Mouse (Mus musculus): ENCODE measurements at regions not wholly inside any gene's neighbourhood (a gene's known extent, or its start where the extent isn't known, plus 50 kb on each side); places are given as distances from the start of the nearest gene placed in this dataset.

DNA sequence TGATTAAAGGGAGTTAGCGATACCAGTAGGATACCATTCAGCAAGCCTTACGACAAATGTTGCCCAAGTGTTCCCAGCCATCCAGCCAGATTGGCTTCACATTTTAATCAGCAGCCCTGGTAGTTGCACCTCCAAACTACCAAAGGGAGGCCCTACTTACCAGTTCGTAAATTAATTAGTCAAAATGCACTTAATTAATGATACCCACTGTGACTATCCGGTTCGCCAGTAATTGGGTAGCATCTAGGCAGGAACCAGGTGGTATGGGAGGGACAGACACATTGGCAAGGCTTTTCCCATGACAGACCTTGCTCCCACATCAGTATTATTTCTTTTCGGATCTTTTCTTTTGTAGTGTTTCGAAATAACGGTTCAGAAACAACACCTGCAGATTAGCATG is 262.0 kb upstream of the Kazn start:
- Histone ChIP-seq H3K4me1 (ENCODE audit: insufficient read depth, low read length) (peaks cover 3% of the 10 kb centered on the region; the same call in 1 of the 2 replicates), H3K9me3 (ENCODE audit: low read length) (no peaks in the 10 kb centered on the region), H3K9ac (replicated peaks; ENCODE audit: low read length) (no peak overlapping the region), H3K4me2 (ENCODE audit: low read depth, low read length) (no peak overlapping the region), H3K4me3 (ENCODE audit: low read length) (no peak overlapping the region), H3K27me3 (ENCODE audit: insufficient read depth, low read length) (no peaks in the 10 kb centered on the region), H3K27ac (no peak overlapping the region), H3K36me3 (ENCODE audit: insufficient read depth, low read length) (no peaks in the 10 kb centered on the region)
- peak; percentile 23 for DNase-seq (ENCODE audit: low spot score)
- 56% methylated on average over 8 of the region's 8 CpGs for WGBS
- TF ChIP-seq CTCF (IDR thresholded peaks at IDR 0.05; ENCODE audit: low read depth) = no peak
- no peak for ATAC-seq

GRCm38 (mm10) chr4:142500541-142500940 is 261.3 kb upstream of the Kazn start:
- H3K9me3 ChIP-seq (ENCODE audit: low read length) = no peaks in the 10 kb centered on the region
- DNase-seq (ENCODE audit: low spot score) = peak; percentile 36
- ATAC-seq = no peak
- no peak overlapping the region for H3K4me3 ChIP-seq (ENCODE audit: low read length)
- no peak overlapping the region for H3K4me2 ChIP-seq (ENCODE audit: low read depth, low read length)
- no peaks in the 10 kb centered on the region for H3K36me3 ChIP-seq (ENCODE audit: insufficient read depth, low read length)
- H3K4me1 ChIP-seq (ENCODE audit: insufficient read depth, low read length) = no peaks in the 10 kb centered on the region; the same call in 1 of the 2 replicates
- no peaks in the 10 kb centered on the region for H3K27me3 ChIP-seq (ENCODE audit: insufficient read depth, low read length)
- H3K27ac ChIP-seq = no peak overlapping the region
- no peak overlapping the region for H3K9ac ChIP-seq (replicated peaks; ENCODE audit: low read length)
- 49% methylated on average over 7 of the region's 7 CpGs for WGBS
- no peak for TF ChIP-seq CTCF (IDR thresholded peaks at IDR 0.05; ENCODE audit: low read depth)

DNA sequence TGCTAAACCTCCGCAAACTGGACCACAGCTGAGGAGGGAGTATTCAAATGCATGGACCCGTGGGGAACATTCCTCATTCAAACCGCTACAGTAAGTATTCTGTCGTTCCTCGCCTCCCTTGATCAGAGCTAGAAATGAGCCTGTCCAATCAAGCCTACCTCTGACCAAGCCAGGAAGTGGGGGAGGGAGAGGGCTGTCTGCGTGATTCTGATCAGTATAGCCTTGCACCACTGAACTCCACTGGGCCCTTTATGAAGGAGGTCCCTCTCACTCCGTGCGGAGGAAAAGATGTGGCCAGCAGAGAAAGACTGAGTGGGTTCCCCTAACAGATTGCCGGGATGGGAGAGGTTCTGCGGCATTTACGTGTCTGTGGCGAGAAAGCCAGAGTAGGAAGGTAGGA is 257.4 kb upstream of the Kazn start:
- ATAC-seq (no peak), DNase-seq (ENCODE audit: low spot score) (no peak)
- no peaks in the 10 kb centered on the region; the same call in 1 of the 2 replicates for H3K4me1 ChIP-seq (ENCODE audit: insufficient read depth, low read length)
- H3K27me3 ChIP-seq (ENCODE audit: insufficient read depth, low read length) = no peaks in the 10 kb centered on the region
- no peaks in the 10 kb centered on the region for H3K9me3 ChIP-seq (ENCODE audit: low read length)
- no peak overlapping the region for H3K9ac ChIP-seq (replicated peaks; ENCODE audit: low read length)
- no peak overlapping the region for H3K4me3 ChIP-seq (ENCODE audit: low read length)
- no peak for TF ChIP-seq CTCF (IDR thresholded peaks at IDR 0.05; ENCODE audit: low read depth)
- no peak overlapping the region for H3K4me2 ChIP-seq (ENCODE audit: low read depth, low read length)
- H3K27ac ChIP-seq = no peak overlapping the region
- no peaks in the 10 kb centered on the region for H3K36me3 ChIP-seq (ENCODE audit: insufficient read depth, low read length)
- 54% methylated on average over 12 of the region's 12 CpGs for WGBS

DNA sequence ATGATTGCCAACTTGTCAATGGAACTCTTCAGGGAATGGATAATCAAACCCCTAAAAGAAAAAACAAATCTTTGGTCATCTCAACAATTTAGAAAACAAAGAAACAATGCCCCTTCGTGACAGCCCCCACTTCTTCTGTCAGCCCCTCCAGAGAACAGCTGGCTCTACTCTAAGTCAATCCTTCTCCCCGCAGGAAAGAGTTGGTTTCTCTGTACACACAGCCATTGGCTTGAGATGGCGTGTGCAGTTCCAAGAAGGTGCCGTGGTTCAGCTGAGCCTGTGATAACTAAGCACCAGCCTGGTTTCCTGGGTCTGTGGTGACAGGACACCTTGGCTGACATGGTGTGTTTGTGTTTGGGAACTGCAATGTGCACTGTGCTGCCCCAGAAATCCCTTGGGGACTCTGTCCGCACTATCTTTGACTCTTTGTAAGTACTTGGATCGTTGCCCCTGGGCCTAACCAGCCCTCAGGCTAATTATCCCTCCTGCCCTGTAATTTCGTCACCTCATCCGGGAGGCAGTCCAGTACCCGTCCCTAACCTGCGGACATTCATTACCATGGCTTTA is 253.8 kb upstream of the Kazn start:
- Histone ChIP-seq H3K4me3 (ENCODE audit: low read length) (no peak overlapping the region), H3K4me2 (ENCODE audit: low read depth, low read length) (no peak overlapping the region), H3K9me3 (ENCODE audit: low read length) (no peaks in the 10 kb centered on the region), H3K27me3 (ENCODE audit: insufficient read depth, low read length) (no peaks in the 10 kb centered on the region), H3K9ac (replicated peaks; ENCODE audit: low read length) (no peak overlapping the region), H3K36me3 (ENCODE audit: insufficient read depth, low read length) (no peaks in the 10 kb centered on the region), H3K4me1 (ENCODE audit: insufficient read depth, low read length) (no peaks in the 10 kb centered on the region; the same call in 1 of the 2 replicates), H3K27ac (no peak overlapping the region)
- WGBS = 69% methylated on average over 10 of the region's 10 CpGs
- no peak for ATAC-seq
- TF ChIP-seq CTCF (IDR thresholded peaks at IDR 0.05; ENCODE audit: low read depth) = no peak
- no peak for DNase-seq (ENCODE audit: low spot score)

DNA sequence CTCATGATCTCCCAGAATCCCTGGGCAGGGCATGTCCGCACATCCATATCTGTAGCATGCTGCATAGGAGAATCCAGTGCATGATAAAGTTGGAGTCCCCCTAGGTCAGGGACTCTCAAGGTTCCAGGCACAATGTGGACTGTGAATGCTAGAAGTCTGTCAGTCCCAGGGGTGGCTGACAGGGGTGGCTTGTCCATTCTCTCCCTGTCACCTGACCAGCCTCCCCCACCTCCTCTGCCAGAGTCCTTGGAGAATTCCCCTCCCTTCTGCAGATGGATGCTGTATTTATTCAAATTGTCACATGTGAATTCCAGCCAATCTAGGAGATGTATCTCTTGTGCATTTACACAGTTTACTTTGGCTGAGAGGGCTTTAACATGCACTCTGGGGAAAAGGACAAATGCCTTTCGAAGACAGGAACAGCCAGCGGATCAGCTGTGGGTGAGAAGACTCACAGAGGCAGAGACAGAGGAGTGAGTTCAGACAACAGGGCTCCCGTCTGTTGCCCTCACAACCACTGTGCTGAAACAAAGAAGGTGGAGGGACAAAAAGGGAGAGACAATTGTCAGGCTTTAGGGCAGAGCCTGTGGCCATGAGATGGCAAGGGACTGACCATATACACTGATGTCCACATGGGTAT is 246.7 kb upstream of the Kazn start:
- WGBS = 62% methylated on average over 4 of the region's 4 CpGs
- H3K36me3 ChIP-seq (ENCODE audit: insufficient read depth, low read length) = no peaks in the 10 kb centered on the region
- H3K9ac ChIP-seq (replicated peaks; ENCODE audit: low read length) = no peak overlapping the region
- H3K27me3 ChIP-seq (ENCODE audit: insufficient read depth, low read length) = no peaks in the 10 kb centered on the region
- no peak for DNase-seq (ENCODE audit: low spot score)
- H3K4me2 ChIP-seq (ENCODE audit: low read depth, low read length) = no peak overlapping the region
- ATAC-seq = 0 out of 2 replicates have a peak, but pooled peaks have one; percentile 21
- H3K27ac ChIP-seq = no peak overlapping the region
- H3K4me3 ChIP-seq (ENCODE audit: low read length) = no peak overlapping the region
- no peaks in the 10 kb centered on the region; the same call in 1 of the 2 replicates for H3K4me1 ChIP-seq (ENCODE audit: insufficient read depth, low read length)
- TF ChIP-seq CTCF (IDR thresholded peaks at IDR 0.05; ENCODE audit: low read depth) = no peak
- H3K9me3 ChIP-seq (ENCODE audit: low read length) = no peaks in the 10 kb centered on the region

- WGBS = 62% methylated on average over 10 of the region's 10 CpGs
- Histone ChIP-seq H3K36me3 (ENCODE audit: insufficient read depth, low read length) (no peaks in the 10 kb centered on the region), H3K27ac (0 out of 2 replicates have a peak overlapping the region, but pooled peaks have one; percentile 20), H3K4me1 (ENCODE audit: insufficient read depth, low read length) (peaks cover 15% of the 10 kb centered on the region; the same call in 1 of the 2 replicates), H3K27me3 (ENCODE audit: insufficient read depth, low read length) (no peaks in the 10 kb centered on the region), H3K9me3 (ENCODE audit: low read length) (no peaks in the 10 kb centered on the region), H3K4me3 (ENCODE audit: low read length) (peak overlapping the region; percentile 36), H3K9ac (replicated peaks; ENCODE audit: low read length) (0 out of 2 replicates have a peak overlapping the region, but pooled peaks have one; percentile 13), H3K4me2 (ENCODE audit: low read depth, low read length) (peak overlapping the region; percentile 61)
- no peak for DNase-seq (ENCODE audit: low spot score)
- no peak for ATAC-seq
- TF ChIP-seq CTCF (IDR thresholded peaks at IDR 0.05; ENCODE audit: low read depth) = no peak
Measured at GRCm38 (mm10) chr4:142475632-142476031, 236.4 kb upstream of the Kazn start.

DNA sequence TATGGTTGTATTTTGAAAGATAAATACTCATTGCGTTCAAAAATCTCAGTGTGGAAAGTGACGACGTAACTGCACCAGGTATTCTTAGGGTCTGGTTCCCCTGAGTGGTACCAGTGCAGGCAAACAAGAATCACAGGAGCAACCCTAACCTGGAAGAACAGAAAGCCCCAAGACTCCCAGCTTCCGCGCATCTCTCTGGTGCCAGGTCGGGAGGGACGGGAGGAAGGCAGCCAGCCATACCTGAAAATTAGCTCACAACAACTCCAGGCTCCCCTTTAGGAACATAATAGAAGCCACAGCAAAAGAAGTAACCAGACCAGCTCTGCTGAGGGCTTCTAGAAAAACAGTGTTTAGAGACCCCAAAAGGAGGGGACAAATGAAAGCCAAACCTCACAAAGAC is 235.4 kb upstream of the Kazn start:
- Histone ChIP-seq H3K4me2 (ENCODE audit: low read depth, low read length) (peak overlapping the region; percentile 61), H3K27ac (no peak overlapping the region), H3K36me3 (ENCODE audit: insufficient read depth, low read length) (no peaks in the 10 kb centered on the region), H3K9ac (replicated peaks; ENCODE audit: low read length) (no peak overlapping the region), H3K4me1 (ENCODE audit: insufficient read depth, low read length) (peaks cover 15% of the 10 kb centered on the region; the same call in 1 of the 2 replicates), H3K4me3 (ENCODE audit: low read length) (peak overlapping the region; percentile 18; the same call in 1 of the 2 replicates), H3K9me3 (ENCODE audit: low read length) (no peaks in the 10 kb centered on the region), H3K27me3 (ENCODE audit: insufficient read depth, low read length) (no peaks in the 10 kb centered on the region)
- WGBS = 66% methylated on average over 7 of the region's 7 CpGs
- TF ChIP-seq CTCF (IDR thresholded peaks at IDR 0.05; ENCODE audit: low read depth) = no peak
- ATAC-seq (no peak), DNase-seq (ENCODE audit: low spot score) (no peak)

All from hindbrain, postnatal 0 days (tissue).